Mouse (Mus musculus): ENCODE data around the gene Gm13287.
A peak's percentile ranks its signal among the peaks of the same experiment; 100 is the strongest.
"Not testable (repeated sequence)": the region's sequence is repeated elsewhere in the genome, so short reads cannot be mapped to it uniquely, and the experiment has no call there.

Gene Gm13287

DNA sequence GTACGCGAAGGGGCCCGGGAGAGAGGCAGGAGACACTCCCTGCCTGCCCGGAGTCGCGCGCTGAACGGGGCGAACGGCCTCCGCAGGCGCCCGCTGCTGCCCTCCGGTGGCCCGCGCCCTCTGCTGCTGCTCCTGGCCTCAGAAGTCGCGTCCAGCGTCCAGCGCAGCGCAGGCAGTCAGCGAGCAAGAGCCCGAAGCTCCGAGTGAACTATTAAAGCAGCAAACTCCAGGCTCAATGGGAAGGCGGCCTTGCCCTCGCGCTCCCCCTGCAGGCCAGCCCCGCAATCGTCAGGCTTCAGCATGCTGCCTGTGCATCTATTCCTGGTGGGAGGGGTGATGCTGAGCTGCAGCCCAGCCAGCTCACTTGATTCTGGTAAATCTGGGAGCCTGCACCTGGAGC, at the start of gene Gm13287:
TSS of gene Gm13287 (plus strand) at position 301 of the 400 bp plus-strand sequence.
- not testable (repeated sequence) for DNase-seq

DNA sequence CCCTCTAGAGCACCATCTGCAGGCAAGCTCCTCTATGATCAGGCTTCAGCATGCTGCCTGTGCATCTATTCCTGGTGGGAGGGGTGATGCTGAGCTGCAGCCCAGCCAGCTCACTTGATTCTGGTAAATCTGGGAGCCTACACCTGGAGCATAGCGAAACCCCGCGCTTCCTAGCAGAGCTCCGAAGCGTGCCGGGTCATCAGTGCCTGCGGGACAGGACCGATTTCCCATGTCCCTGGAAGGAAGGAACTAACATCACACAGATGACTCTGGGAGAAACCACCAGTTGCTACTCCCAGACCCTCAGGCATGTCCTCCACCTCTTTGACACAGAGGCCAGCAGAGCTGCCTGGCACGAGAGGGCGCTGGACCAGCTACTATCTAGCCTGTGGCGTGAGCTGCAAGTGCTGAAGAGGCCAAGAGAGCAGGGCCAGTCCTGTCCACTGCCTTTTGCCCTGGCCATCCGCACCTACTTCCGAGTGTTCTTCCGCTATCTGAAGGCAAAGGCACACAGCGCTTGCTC, 48.2 kb upstream of the Gm13287 start, which contains the start of gene Gm13271:
TSS of gene Gm13271 (plus strand) at position 51 of the 523 bp plus-strand sequence.
- peak; percentile 94 for DNase-seq

DNA sequence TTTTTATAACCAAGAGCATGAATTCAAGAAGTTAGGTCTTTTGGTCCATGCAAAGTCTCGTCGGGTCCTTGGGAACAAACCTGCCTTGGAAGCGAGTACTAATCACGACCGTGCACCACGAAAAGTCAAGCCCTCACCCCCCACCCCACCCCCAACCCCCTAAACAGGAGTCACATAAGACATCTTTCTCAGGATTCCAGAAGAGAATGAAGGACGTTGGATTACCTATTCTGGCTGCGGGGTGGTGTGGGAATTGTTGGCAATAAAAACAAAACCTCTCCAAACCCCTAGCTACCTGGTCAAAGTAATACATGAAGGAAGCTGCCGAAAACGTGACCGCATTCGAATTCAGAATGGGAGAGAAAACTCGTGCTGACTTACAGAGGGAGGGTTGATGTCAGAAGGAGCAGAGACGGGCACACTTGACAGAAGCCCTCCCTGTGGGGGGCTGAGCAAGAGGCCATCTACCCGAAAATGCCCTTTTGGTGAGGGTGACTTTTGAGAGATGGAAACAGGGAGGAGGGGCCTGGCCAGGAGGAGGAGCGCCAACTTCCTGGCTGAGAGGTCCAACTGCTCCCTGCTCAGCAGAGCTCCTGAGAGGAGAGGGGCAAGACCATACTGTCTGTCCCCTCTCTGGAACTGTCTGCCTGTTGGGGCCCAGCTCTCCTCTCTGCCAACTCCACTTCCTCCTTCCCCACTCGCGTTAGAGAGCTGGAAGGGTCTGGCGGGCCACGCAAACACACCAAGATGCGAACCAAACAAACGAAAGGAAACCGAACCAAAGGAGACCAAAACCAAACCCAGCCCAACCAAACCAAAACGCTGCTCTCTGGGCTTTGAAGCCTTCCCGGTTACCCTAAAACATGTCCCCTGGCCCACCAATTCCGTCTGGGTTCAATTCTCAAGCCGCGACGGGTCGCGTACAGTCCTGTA, 46.2 kb upstream of the Gm13287 start:
- DNase-seq, result peak; percentile 47

DNA sequence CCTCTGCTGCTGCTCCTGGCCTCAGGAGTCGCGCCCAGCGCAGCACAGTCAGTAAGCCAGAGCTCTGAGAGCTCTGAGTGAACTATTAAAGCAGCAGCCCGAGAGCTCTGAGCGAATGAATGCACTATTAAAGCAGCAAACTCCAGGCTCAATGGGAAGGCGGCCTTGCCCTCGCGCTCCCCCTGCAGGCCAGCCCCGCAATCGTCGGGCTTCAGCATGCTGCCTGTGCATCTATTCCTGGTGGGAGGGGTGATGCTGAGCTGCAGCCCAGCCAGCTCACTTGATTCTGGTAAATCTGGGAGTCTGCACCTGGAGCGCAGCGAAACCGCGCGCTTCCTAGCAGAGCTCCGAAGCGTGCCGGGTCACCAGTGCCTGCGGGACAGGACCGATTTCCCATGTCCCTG, 45.4 kb upstream of the Gm13287 start:
- peak; percentile 98 for DNase-seq

DNA sequence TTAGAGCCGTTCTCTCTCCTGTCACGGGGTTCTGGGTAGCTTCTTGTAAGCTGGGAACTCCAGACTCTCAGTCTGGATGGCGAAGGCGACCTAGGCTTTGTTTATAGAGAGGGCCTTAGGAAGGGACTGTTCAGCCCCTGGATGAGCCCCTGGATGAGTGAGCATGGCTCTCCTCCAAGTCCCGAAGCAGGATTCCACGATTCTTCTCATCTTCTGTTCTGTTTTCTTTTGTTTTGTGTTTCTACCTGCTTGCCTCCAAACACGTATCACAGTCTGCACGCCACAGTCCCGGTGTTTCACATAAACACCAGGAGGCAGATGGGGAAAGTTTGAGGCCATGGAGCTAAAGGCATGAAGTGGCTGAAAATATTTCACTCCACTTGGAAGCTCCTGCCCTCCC, 44.3 kb upstream of the Gm13287 start:
- peak; percentile 76 for DNase-seq

DNA sequence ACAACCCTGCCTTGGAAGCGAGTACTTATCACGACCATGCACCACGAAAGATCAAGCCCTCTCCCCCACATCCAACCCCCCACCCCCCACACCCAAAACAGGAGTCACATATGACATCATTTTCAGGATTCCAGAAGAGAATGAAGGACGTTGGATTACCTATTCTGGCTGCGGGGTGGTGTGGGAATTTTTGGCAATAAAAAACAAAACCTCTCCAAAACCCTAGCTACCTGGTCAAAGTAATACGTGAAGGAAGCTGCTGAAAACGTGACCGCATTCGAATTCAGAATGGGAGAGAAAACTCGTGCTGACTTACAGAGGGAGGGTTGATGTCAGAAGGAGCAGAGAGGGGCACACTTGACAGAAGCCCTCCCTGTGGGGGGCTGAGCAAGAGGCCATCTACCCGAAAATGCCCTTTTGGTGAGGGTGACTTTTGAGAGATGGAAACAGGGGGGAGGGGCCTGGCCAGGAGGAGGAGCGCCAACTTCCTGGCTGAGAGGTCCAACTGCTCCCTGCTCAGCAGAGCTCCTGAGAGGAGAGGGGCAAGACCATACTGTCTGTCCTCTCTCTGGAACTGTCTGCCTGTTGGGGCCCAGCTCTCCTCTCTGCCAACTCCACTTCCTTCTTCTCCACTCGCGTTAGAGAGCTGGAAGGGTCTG, 43.3 kb upstream of the Gm13287 start, which contains the start of gene Gm13283:
TSS of gene Gm13283 (plus strand) at position 510 of the 659 bp plus-strand sequence.
- DNase-seq, result peak; percentile 88

DNA sequence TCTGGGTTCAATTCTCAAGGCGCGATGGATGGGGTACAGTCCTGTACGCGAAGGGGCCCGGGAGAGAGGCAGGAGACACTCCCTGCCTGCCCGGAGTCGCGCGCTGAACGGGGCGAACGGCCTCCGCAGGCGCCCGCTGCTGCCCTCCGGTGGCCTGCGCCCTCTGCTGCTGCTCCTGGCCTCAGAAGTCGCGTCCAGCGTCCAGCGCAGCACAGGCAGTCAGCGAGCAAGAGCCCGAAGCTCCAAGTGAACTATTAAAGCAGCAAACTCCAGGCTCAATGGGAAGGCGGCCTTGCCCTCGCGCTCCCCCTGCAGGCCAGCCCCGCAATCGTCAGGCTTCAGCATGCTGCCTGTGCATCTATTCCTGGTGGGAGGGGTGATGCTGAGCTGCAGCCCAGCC, 42.6 kb upstream of the Gm13287 start:
- peak; percentile 76 for DNase-seq

DNA sequence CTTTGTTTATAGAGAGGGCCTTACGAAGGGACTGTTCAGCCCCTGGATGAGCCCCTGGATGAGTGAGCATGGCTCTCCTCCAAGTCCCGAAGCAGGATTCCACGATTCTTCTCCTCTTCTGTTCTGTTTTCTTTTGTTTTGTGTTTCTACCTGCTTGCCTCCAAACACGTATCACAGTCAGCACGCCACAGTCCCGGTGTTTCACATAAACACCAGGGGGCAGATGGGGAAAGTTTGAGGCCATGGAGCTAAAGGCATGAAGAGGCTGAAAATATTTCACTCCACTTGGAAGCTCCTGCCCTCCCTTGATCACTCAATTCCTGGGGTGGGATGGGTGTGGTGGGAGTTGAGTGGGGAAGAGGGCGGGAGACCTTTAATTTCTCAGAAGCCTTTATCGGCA, 41.3 kb upstream of the Gm13287 start:
- peak; percentile 94 for DNase-seq

DNA sequence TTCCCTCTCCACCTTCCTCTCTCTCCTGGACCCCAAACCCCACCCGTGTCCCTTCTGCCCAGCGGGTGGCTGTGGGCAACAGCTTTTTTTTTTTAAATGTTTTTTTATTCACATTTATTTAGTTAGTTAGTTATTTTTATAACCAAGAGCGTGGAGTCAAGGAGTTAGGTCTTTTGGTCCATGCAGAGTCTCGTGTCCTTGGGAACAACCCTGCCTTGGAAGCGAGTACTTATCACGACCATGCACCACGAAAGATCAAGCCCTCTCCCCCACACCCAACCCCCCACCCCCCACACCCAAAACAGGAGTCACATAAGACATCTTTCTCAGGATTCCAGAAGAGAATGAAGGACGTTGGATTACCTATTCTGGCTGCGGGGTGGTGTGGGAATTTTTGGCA, 40.7 kb upstream of the Gm13287 start:
- peak; percentile 62 for DNase-seq

DNA sequence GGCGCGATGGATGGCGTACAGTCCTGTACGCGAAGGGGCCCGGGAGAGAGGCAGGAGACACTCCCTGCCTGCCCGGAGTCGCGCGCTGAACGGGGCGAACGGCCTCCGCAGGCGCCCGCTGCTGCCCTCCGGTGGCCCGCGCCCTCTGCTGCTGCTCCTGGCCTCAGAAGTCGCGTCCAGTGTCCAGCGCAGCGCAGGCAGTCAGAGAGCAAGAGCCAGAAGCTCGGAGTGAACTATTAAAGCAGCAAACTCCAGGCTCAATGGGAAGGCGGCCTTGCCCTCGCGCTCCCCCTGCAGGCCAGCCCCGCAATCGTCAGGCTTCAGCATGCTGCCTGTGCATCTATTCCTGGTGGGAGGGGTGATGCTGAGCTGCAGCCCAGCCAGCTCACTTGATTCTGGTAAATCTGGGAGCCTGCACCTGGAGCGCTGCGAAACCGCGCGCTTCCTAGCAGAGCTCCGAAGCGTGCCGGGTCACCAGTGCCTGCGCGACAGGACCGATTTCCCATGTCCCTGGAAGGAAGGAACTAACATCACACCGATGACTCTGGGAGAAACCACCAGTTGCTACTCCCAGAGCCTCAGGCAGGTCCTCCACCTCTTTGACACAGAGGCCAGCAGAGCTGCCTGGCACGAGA, 39.6 kb upstream of the Gm13287 start:
- DNase-seq, result peak; percentile 62

DNA sequence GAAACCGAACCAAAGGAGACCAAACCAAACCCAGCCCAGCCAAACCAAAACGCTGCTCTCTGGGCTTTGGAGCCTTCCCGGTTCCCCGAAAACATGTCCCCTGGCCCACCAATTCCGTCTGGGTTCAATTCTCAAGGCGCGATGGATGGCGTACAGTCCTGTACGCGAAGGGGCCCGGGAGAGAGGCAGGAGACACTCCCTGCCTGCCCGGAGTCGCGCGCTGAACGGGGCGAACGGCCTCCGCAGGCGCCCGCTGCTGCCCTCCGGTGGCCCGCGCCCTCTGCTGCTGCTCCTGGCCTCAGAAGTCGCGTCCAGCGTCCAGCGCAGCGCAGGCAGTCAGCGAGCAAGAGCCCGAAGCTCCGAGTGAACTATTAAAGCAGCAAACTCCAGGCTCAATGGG, 29.5 kb upstream of the Gm13287 start, which contains the start of gene Gm13290:
TSS of gene Gm13290 (plus strand) at position 301 of the 400 bp plus-strand sequence.
- DNase-seq, result not testable (repeated sequence)

DNA sequence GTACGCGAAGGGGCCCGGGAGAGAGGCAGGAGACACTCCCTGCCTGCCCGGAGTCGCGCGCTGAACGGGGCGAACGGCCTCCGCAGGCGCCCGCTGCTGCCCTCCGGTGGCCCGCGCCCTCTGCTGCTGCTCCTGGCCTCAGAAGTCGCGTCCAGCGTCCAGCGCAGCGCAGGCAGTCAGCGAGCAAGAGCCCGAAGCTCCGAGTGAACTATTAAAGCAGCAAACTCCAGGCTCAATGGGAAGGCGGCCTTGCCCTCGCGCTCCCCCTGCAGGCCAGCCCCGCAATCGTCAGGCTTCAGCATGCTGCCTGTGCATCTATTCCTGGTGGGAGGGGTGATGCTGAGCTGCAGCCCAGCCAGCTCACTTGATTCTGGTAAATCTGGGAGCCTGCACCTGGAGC, 26.4 kb upstream of the Gm13287 start, which contains the start of gene Gm13289:
TSS of gene Gm13289 (plus strand) at position 301 of the 400 bp plus-strand sequence.
- DNase-seq, result not testable (repeated sequence)

DNA sequence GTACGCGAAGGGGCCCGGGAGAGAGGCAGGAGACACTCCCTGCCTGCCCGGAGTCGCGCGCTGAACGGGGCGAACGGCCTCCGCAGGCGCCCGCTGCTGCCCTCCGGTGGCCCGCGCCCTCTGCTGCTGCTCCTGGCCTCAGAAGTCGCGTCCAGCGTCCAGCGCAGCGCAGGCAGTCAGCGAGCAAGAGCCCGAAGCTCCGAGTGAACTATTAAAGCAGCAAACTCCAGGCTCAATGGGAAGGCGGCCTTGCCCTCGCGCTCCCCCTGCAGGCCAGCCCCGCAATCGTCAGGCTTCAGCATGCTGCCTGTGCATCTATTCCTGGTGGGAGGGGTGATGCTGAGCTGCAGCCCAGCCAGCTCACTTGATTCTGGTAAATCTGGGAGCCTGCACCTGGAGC, 23.5 kb upstream of the Gm13287 start, which contains the start of gene Gm13272:
TSS of gene Gm13272 (plus strand) at position 301 of the 400 bp plus-strand sequence.
- not testable (repeated sequence) for DNase-seq

DNA sequence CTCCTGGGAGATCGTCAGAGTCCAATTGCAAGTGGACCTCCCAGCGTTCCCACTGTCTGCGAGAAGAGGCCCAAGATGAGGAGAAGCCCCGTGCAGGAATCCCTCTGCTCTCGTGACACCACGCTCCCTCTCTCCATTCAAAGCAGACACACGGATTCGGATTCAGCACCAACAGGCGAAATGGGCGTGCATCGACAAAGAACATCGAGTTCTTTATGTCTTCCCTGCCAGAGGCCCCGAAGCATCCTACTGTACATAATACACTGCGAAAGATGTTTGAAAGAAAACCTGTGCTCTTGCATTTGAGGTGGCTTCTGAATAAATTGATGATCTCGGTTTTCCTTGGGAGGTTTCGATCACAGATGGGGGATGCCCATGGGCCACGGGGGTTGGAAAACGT, 22.7 kb upstream of the Gm13287 start:
- DNase-seq, result peak; percentile 54

DNA sequence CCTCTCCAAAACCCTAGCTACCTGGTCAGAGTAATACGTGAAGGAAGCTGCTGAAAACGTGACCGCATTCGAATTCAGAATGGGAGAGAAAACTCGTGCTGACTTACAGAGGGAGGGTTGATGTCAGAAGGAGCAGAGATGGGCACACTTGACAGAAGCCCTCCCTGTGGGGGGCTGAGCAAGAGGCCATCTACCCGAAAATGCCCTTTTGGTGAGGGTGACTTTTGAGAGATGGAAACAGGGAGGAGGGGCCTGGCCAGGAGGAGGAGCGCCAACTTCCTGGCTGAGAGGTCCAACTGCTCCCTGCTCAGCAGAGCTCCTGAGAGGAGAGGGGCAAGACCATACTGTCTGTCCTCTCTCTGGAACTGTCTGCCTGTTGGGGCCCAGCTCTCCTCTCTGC, 21.2 kb upstream of the Gm13287 start, which contains the start of gene Ifnz:
TSS of gene Ifnz (plus strand) at position 301 of the 400 bp plus-strand sequence.
- DNase-seq, result not testable (repeated sequence)

DNA sequence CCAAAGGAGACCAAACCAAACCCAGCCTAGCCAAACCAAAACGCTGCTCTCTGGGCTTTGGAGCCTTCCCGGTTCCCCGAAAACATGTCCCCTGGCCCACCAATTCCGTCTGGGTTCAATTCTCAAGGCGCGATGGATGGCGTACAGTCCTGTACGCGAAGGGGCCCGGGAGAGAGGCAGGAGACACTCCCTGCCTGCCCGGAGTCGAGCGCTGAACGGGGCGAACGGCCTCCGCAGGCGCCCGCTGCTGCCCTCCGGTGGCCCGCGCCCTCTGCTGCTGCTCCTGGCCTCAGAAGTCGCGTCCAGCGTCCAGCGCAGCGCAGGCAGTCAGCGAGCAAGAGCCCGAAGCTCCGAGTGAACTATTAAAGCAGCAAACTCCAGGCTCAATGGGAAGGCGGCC, 20.7 kb upstream of the Gm13287 start:
- not testable (repeated sequence) for DNase-seq

DNA sequence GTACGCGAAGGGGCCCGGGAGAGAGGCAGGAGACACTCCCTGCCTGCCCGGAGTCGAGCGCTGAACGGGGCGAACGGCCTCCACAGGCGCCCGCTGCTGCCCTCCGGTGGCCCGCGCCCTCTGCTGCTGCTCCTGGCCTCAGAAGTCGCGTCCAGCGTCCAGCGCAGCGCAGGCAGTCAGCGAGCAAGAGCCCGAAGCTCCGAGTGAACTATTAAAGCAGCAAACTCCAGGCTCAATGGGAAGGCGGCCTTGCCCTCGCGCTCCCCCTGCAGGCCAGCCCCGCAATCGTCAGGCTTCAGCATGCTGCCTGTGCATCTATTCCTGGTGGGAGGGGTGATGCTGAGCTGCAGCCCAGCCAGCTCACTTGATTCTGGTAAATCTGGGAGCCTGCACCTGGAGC, 17.6 kb upstream of the Gm13287 start, which contains the start of gene Gm13276:
TSS of gene Gm13276 (plus strand) at position 301 of the 400 bp plus-strand sequence.
- not testable (repeated sequence) for DNase-seq

DNA sequence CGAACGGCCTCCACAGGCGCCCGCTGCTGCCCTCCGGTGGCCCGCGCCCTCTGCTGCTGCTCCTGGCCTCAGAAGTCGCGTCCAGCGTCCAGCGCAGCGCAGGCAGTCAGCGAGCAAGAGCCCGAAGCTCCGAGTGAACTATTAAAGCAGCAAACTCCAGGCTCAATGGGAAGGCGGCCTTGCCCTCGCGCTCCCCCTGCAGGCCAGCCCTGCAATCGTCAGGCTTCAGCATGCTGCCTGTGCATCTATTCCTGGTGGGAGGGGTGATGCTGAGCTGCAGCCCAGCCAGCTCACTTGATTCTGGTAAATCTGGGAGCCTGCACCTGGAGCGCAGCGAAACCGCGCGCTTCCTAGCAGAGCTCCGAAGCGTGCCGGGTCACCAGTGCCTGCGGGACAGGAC, 14.7 kb upstream of the Gm13287 start, which contains the start of gene Gm13277:
TSS of gene Gm13277 (plus strand) at position 231 of the 400 bp plus-strand sequence.
- peak; percentile 80 for DNase-seq

DNA sequence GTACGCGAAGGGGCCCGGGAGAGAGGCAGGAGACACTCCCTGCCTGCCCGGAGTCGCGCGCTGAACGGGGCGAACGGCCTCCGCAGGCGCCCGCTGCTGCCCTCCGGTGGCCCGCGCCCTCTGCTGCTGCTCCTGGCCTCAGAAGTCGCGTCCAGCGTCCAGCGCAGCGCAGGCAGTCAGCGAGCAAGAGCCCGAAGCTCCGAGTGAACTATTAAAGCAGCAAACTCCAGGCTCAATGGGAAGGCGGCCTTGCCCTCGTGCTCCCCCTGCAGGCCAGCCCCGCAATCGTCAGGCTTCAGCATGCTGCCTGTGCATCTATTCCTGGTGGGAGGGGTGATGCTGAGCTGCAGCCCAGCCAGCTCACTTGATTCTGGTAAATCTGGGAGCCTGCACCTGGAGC, 11.8 kb upstream of the Gm13287 start, which contains the start of gene Gm13278:
TSS of gene Gm13278 (plus strand) at position 301 of the 400 bp plus-strand sequence.
- not testable (repeated sequence) for DNase-seq

DNA sequence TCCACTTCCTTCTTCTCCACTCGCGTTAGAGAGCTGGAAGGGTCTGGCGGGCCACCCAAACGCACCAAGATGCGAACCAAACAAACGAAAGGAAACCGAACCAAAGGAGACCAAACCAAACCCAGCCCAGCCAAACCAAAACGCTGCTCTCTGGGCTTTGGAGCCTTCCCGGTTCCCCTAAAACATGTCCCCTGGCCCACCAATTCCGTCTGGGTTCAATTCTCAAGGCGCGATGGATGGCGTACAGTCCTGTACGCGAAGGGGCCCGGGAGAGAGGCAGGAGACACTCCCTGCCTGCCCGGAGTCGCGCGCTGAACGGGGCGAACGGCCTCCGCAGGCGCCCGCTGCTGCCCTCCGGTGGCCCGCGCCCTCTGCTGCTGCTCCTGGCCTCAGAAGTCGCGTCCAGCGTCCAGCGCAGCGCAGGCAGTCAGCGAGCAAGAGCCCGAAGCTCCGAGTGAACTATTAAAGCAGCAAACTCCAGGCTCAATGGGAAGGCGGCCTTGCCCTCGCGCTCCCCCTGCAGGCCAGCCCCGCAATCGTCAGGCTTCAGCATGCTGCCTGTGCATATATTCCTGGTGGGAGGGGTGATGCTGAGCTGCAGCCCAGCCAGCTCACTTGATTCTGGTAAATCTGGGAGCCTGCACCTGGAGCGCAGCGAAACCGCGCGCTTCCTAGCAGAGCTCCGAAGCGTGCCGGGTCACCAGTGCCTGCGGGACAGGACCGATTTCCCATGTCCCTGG, 8.9 kb upstream of the Gm13287 start, which contains the start of gene Gm13275:
TSS of gene Gm13275 (plus strand) at position 552 of the 740 bp plus-strand sequence.
- peak; percentile 88 for DNase-seq

DNA sequence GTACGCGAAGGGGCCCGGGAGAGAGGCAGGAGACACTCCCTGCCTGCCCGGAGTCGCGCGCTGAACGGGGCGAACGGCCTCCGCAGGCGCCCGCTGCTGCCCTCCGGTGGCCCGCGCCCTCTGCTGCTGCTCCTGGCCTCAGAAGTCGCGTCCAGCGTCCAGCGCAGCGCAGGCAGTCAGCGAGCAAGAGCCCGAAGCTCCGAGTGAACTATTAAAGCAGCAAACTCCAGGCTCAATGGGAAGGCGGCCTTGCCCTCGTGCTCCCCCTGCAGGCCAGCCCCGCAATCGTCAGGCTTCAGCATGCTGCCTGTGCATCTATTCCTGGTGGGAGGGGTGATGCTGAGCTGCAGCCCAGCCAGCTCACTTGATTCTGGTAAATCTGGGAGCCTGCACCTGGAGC, 6.0 kb upstream of the Gm13287 start, which contains the start of gene Gm13279:
TSS of gene Gm13279 (plus strand) at position 301 of the 400 bp plus-strand sequence.
- not testable (repeated sequence) for DNase-seq
